Mouse (Mus musculus): ENCODE results near the gene Nr6a1.

- TF ChIP-seq SIN3A (IDR thresholded peaks at IDR 0.05; ENCODE audit: low read length) = no peak
- no peak for TF ChIP-seq CHD2 (IDR thresholded peaks at IDR 0.05; ENCODE audit: low read length)
These were observed 46.4 kb downstream of the Nr6a1 start for GRCm38 (mm10) chr2:38880907-38881672.
